Mouse (Mus musculus): ENCODE data around the gene Mtfmt. TPM values are rescaled to one million over a fixed set of nuclear protein-coding genes. Genes with fewer than 3 reads are reported as not detected.

Mtfmt gene
- polyA plus RNA-seq, 2 experiments, result 5.9 to 6.2 TPM

DNA sequence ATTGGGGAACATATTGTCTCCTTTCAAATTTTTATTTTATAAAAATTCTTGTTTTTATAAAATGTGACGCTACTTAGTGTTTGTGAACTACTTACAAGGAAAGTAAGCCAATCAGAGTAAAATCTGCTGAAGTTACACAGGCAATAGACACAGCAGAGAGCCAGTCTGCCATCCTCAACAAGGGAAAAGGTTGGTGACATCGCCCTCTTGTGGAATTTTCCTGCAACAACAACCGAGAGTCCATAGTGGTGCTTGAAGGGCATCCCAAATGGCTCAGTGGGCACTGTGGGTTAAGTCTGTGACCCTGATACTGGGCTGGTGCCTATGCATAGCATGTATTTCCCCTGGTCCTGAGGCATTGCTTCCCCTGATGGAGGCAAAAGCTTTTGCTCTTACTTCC lies 3.3 kb upstream of the Mtfmt start:
- H3K9ac ChIP-seq (replicated peaks), result no peak overlapping the region
- H3K27ac ChIP-seq, result no peak overlapping the region
- ATAC-seq (ENCODE audit: insufficient read depth), result no peak
- peak; percentile 52 to 63 (median 57) for DNase-seq (ENCODE audit: low read depth in 3 of 3, low spot score in 3 of 3)
- H3K4me3 ChIP-seq (ENCODE audit: insufficient read depth in 1 of 2, low read depth in 2 of 2, low read length in 2 of 2), result no peak overlapping the region
- H3K9me3 ChIP-seq (ENCODE audit: control insufficient read depth, low read length), result no peaks in the 10 kb centered on the region
- H3K27me3 ChIP-seq (ENCODE audit: control insufficient read depth, insufficient read depth, low read length), result no peaks in the 10 kb centered on the region
- H3K36me3 ChIP-seq (replicated peaks; ENCODE audit: control insufficient read depth, insufficient read depth, low read depth), result no peaks in the 10 kb centered on the region
- peaks cover 4% of the 10 kb centered on the region in 2 experiments; a peak in 1 of 4 replicates for H3K4me1 ChIP-seq (replicated peaks; ENCODE audit: control insufficient read depth in 2 of 2, insufficient read depth in 2 of 2, low read length in 1 of 2)
- no peak overlapping the region for H3K4me2 ChIP-seq (ENCODE audit: low read depth)
- TF ChIP-seq CTCF (IDR thresholded peaks at IDR 0.05; ENCODE audit: low read depth) (peak; percentile 92), EP300 (IDR thresholded peaks at IDR 0.05; ENCODE audit: low read depth) (no peak)
- WGBS (ENCODE audit: insufficient replicate concordance), result 1% methylated on average over 3 of the region's 3 CpGs

DNA sequence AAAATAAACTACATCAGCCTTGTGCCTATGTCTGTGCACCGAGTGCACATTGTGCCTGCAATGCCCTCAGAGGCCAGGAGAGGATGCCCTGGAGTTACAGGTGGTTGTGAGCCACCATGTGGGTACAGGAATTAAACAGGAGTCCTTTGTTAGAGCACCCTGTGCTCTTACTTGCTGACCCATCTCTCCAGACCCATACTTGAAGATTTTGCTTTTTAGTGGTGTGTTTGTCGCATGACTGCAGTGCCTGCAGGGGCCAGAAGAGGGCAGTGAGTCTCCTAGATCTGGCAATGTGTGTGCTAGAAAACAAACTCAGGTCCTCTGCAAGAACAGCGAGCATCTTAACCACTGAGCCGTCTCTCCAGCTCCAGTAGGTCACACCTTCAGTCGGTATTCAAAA lies 1.4 kb upstream of the Mtfmt start:
- DNase-seq (ENCODE audit: low read depth in 3 of 3, low spot score in 3 of 3) (peak; percentile 36 to 46 (median 45)), ATAC-seq (ENCODE audit: insufficient read depth) (no peak)
- 41% methylated on average over 5 of the region's 5 CpGs for WGBS (ENCODE audit: insufficient replicate concordance)

DNA sequence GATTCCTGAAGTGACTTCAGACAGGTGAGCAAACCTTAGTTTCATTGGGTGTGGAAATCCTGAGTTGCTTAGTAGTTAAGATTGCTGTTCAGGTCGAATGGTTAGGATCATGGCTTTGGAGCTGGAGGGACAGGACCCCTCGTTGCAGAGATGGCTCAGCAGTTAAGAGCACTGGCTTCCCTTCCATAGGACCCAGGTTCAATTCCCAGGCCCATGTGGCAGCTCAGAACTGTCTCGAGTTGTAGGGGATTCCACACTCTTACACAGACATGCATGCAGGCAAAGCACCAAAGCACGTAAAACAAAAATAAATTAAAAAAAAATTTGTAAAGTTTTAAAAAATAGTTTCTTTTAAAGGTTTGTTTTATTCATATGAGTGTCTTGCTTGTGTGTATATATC lies 371 bp upstream of the Mtfmt start:
- no peak for DNase-seq (ENCODE audit: low read depth in 3 of 3, low spot score in 3 of 3)
- H3K4me1 ChIP-seq (replicated peaks; ENCODE audit: control insufficient read depth in 2 of 2, insufficient read depth in 2 of 2, low read length in 1 of 2), result peaks cover 4% of the 10 kb centered on the region in 2 experiments; a peak in 1 of 4 replicates
- H3K9ac ChIP-seq (replicated peaks), result no peak overlapping the region
- no peak for ATAC-seq (ENCODE audit: insufficient read depth)
- no peak overlapping the region; the same call in 1 of the 2 replicates for H3K4me2 ChIP-seq (ENCODE audit: low read depth)
- H3K27me3 ChIP-seq (ENCODE audit: control insufficient read depth, insufficient read depth, low read length), result no peaks in the 10 kb centered on the region
- H3K9me3 ChIP-seq (ENCODE audit: control insufficient read depth, low read length), result no peaks in the 10 kb centered on the region
- H3K4me3 ChIP-seq (ENCODE audit: insufficient read depth in 1 of 2, low read depth in 2 of 2, low read length in 2 of 2), result no peak overlapping the region
- H3K27ac ChIP-seq, result no peak overlapping the region
- TF ChIP-seq CTCF (IDR thresholded peaks at IDR 0.05; ENCODE audit: low read depth) (no peak), EP300 (IDR thresholded peaks at IDR 0.05; ENCODE audit: low read depth) (no peak)
- H3K36me3 ChIP-seq (replicated peaks; ENCODE audit: control insufficient read depth, insufficient read depth, low read depth), result no peaks in the 10 kb centered on the region
- 62% methylated on average over 4 of the region's 4 CpGs for WGBS (ENCODE audit: insufficient replicate concordance)

More for the DNA sequence above, 1.4 kb upstream of the Mtfmt start:
- Histone ChIP-seq H3K4me2 (ENCODE audit: low read depth) (no peak overlapping the region), H3K27ac (no peak overlapping the region), H3K36me3 (replicated peaks; ENCODE audit: control insufficient read depth, insufficient read depth, low read depth) (no peaks in the 10 kb centered on the region), H3K9me3 (ENCODE audit: control insufficient read depth, low read length) (no peaks in the 10 kb centered on the region), H3K9ac (replicated peaks) (no peak overlapping the region), H3K4me1 (replicated peaks; ENCODE audit: control insufficient read depth in 2 of 2, insufficient read depth in 2 of 2, low read length in 1 of 2) (peaks cover 4% of the 10 kb centered on the region in 2 experiments; a peak in 1 of 4 replicates), H3K27me3 (ENCODE audit: control insufficient read depth, insufficient read depth, low read length) (no peaks in the 10 kb centered on the region), H3K4me3 (ENCODE audit: insufficient read depth in 1 of 2, low read depth in 2 of 2, low read length in 2 of 2) (no peak overlapping the region)
- TF ChIP-seq CTCF (IDR thresholded peaks at IDR 0.05; ENCODE audit: low read depth), result peak; percentile 88
- TF ChIP-seq EP300 (IDR thresholded peaks at IDR 0.05; ENCODE audit: low read depth), result no peak

DNA sequence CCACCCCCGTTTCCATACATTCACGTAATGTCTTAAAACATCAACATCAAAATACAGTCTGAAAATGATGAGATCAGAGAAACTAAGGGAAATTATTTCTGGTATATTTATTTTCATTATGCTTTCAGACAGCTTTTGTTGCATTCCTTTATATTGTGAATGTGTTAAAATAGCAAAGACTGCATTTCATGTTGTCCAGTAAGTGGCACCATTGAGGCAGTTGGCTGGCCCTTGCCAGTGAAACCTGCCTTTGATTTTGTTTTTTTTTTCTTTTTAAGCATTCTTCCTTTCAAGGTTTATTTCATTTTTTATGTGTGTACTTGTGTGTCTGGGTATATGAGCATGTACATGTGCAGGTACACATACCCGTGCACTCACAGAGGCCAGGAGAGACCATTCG lies 9.1 kb downstream of the Mtfmt start:
- DNase-seq (ENCODE audit: low read depth in 3 of 3, low spot score in 3 of 3) (no peak), ATAC-seq (ENCODE audit: insufficient read depth) (no peak)
- no peak overlapping the region for H3K4me2 ChIP-seq (ENCODE audit: low read depth)
- H3K27ac ChIP-seq, result no peak overlapping the region
- 87% methylated on average over 4 of the region's 4 CpGs for WGBS (ENCODE audit: insufficient replicate concordance)
- TF ChIP-seq EP300 (IDR thresholded peaks at IDR 0.05; ENCODE audit: low read depth) (no peak), CTCF (IDR thresholded peaks at IDR 0.05; ENCODE audit: low read depth) (no peak)
- H3K36me3 ChIP-seq (replicated peaks; ENCODE audit: control insufficient read depth, insufficient read depth, low read depth), result peaks cover 17% of the 10 kb centered on the region
- H3K9me3 ChIP-seq (ENCODE audit: control insufficient read depth, low read length), result no peaks in the 10 kb centered on the region
- H3K4me1 ChIP-seq (replicated peaks; ENCODE audit: control insufficient read depth in 2 of 2, insufficient read depth in 2 of 2, low read length in 1 of 2), result no peaks in the 10 kb centered on the region
- no peaks in the 10 kb centered on the region for H3K27me3 ChIP-seq (ENCODE audit: control insufficient read depth, insufficient read depth, low read length)
- H3K4me3 ChIP-seq (ENCODE audit: insufficient read depth in 1 of 2, low read depth in 2 of 2, low read length in 2 of 2), result no peak overlapping the region
- H3K9ac ChIP-seq (replicated peaks), result no peak overlapping the region

DNA sequence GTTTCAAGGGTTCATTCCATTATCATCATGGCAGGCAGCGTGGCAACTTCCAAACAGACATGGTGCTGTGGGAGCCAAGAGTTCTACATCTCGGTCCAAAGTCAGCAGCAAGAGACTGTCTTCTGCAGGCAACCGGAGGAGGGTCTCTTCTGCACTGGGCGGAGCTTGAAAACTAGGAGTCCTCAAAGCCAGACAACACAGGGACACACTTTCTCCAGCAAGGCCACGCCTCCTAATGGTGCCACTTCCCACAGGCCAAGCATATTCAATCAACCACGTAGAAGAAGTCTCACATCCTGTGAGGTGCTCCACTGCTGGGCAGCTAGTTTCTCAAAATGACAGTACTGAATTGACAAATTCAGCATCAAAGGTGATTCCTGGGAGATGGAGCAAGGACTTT lies 12.4 kb downstream of the Mtfmt start:
- Histone ChIP-seq H3K36me3 (replicated peaks; ENCODE audit: control insufficient read depth, insufficient read depth, low read depth) (peaks cover 19% of the 10 kb centered on the region), H3K4me2 (ENCODE audit: low read depth) (no peak overlapping the region), H3K4me1 (replicated peaks; ENCODE audit: control insufficient read depth in 2 of 2, insufficient read depth in 2 of 2, low read length in 1 of 2) (no peaks in the 10 kb centered on the region), H3K4me3 (ENCODE audit: insufficient read depth in 1 of 2, low read depth in 2 of 2, low read length in 2 of 2) (no peak overlapping the region), H3K9me3 (ENCODE audit: control insufficient read depth, low read length) (no peaks in the 10 kb centered on the region), H3K27me3 (ENCODE audit: control insufficient read depth, insufficient read depth, low read length) (no peaks in the 10 kb centered on the region), H3K9ac (replicated peaks) (no peak overlapping the region), H3K27ac (no peak overlapping the region)
- TF ChIP-seq CTCF (IDR thresholded peaks at IDR 0.05; ENCODE audit: low read depth) (no peak), EP300 (IDR thresholded peaks at IDR 0.05; ENCODE audit: low read depth) (no peak)
- DNase-seq (ENCODE audit: low read depth in 3 of 3, low spot score in 3 of 3) (no peak), ATAC-seq (ENCODE audit: insufficient read depth) (no peak)
- WGBS (ENCODE audit: insufficient replicate concordance), result 76% methylated on average over 6 of the region's 6 CpGs

Data from liver, embryonic 14.5 days (tissue).